Mouse (Mus musculus) intestine, postnatal 0 days (tissue): ENCODE results near the gene Trpv4. TPM values are rescaled to one million over a fixed set of nuclear protein-coding genes. Genes with fewer than 3 reads are reported as not detected.
A peak's percentile ranks its signal among the peaks of the same experiment; 100 is the strongest.

Source experiments
- ATAC-seq: fragments of 200-750 bp; cut with Nextera tagmentation; 2 replicates; pipeline ENCODE4 v1.8.0; 2017; ENCODE audit warnings: mild to moderate bottlenecking, moderate TSS enrichment, moderate library complexity
- H3K27ac ChIP-seq: fragments of 300-500 bp; sonication (generic); 2 replicates; pipeline ENCODE4 v1.5.1; 2014; ENCODE audit warnings: mild to moderate bottlenecking, low read depth, low read length, moderate library complexity
- H3K27me3 ChIP-seq: fragments of 300-500 bp; sonication (generic); replicated peaks from 2 replicates; pipeline ENCODE4 v1.6.1; 2014; ENCODE audit warnings: low read length, mixed read lengths; ENCODE audit not compliant: control insufficient read depth, insufficient read depth
- H3K36me3 ChIP-seq: fragments of 300-500 bp; sonication (generic); 2 replicates; pipeline ENCODE4 v1.6.1; 2014; ENCODE audit warnings: mild to moderate bottlenecking, moderate library complexity; ENCODE audit not compliant: control insufficient read depth, insufficient read depth
- H3K4me1 ChIP-seq: fragments of 300-500 bp; sonication (generic); replicated peaks from 2 replicates; pipeline ENCODE4 v1.6.1; 2014; ENCODE audit warnings: antibody characterized with exemption, low read length, mixed read lengths; ENCODE audit not compliant: control insufficient read depth, insufficient read depth
- H3K4me2 ChIP-seq: fragments of 300-500 bp; sonication (generic); replicated peaks from 2 replicates; pipeline ENCODE4 v1.6.1; 2014; ENCODE audit warnings: low read depth, mild to moderate bottlenecking, moderate library complexity
- H3K4me3 ChIP-seq: fragments of 300-500 bp; sonication (generic); 2 replicates; pipeline ENCODE4 v1.5.1; 2014; ENCODE audit warnings: low read depth, low read length
- H3K9ac ChIP-seq: fragments of 300-500 bp; sonication (generic); 2 replicates; pipeline ENCODE4 v1.6.1; 2014; ENCODE audit warnings: mild to moderate bottlenecking, low read depth, low read length
- H3K9me3 ChIP-seq: fragments of 300-500 bp; sonication (generic); 2 replicates; pipeline ENCODE4 v1.6.1; 2016; ENCODE audit warnings: mixed run types; ENCODE audit not compliant: control insufficient read depth
- CTCF ChIP-seq: sonication (generic); IDR thresholded peaks from 2 replicates; pipeline ENCODE4 v1.5.1; 2016; ENCODE audit warnings: low read depth, mild to moderate bottlenecking, control low read depth, antibody characterized with exemption, moderate library complexity
- WGBS: fragments of 180-500 bp; shearing (Covaris S2); extraction: QIAGEN DNeasy Blood & Tissue Kit; methylation state at CpG from one replicate; pipeline ENCODE4 v1.1.7; 2014; 5-methylcytosine and 5-hydroxymethylcytosine counted together
- polyA plus RNA-seq: library from polyadenylated mRNA; unstranded; fragments of >200 nt; fragmentation: Nextera tagmentation; extraction: Ambion mirVana; gene quantifications from 2 replicates; pipeline ENCODE4 v1.2.1, GENCODE M21; 2015

Trpv4 gene
- polyA plus RNA-seq, 1 experiment from 2014 or later: 0.70 TPM

GRCm38 (mm10) chr5:114618851-114619250 is 39.4 kb downstream of the Trpv4 start:
- Histone ChIP-seq H3K27ac (no peak overlapping the region), H3K27me3 (no peaks in the 10 kb centered on the region), H3K4me3 (no peak overlapping the region), H3K9ac (no peak overlapping the region), H3K9me3 (no peaks in the 10 kb centered on the region), H3K36me3 (peaks cover under 1% of the 10 kb centered on the region; the same call in 1 of the 2 replicates), H3K4me2 (no peak overlapping the region), H3K4me1 (no peaks in the 10 kb centered on the region)
- ATAC-seq: no peak
- TF ChIP-seq CTCF: peak; percentile 89
- 22% methylated on average over 8 of the region's 8 CpGs for WGBS

DNA sequence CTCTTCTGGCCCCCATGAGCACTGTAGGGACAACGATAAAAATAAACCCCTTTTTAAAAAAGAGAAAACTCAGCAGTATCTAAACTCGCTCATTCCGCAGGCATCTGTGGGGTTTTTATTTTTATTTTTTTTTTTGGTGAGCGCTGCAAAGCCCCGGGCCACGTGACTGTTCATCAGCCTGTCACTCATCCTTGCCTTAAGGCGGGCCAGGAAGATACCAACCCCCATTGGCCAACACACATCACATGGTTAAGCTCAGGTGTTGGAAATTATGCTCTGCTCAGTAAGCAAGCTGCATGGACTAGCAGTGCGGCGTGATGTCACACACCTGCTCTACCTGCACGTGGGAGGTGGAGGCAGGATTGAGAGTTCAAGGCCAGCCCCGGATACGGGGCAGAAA is 40.4 kb downstream of the Trpv4 start:
- Histone ChIP-seq H3K27me3 (no peaks in the 10 kb centered on the region), H3K4me1 (no peaks in the 10 kb centered on the region), H3K27ac (no peak overlapping the region), H3K9me3 (no peaks in the 10 kb centered on the region), H3K9ac (no peak overlapping the region), H3K4me2 (no peak overlapping the region), H3K36me3 (peaks cover 3% of the 10 kb centered on the region; the same call in 1 of the 2 replicates), H3K4me3 (no peak overlapping the region)
- TF ChIP-seq CTCF: no peak
- 73% methylated on average over 12 of the region's 12 CpGs for WGBS
- no peak for ATAC-seq

- Histone ChIP-seq H3K9me3 (no peaks in the 10 kb centered on the region), H3K4me2 (no peak overlapping the region), H3K9ac (no peak overlapping the region), H3K4me3 (no peak overlapping the region), H3K4me1 (no peaks in the 10 kb centered on the region), H3K27ac (no peak overlapping the region), H3K27me3 (no peaks in the 10 kb centered on the region), H3K36me3 (peaks cover 14% of the 10 kb centered on the region; the same call in 1 of the 2 replicates)
- no peak for TF ChIP-seq CTCF
- 68% methylated on average over 11 of the region's 11 CpGs for WGBS
- ATAC-seq: peak; percentile 48; the same call in 1 of the 2 replicates
Observed at GRCm38 (mm10) chr5:114616336-114617061, 41.7 kb downstream of the Trpv4 start.

- no peak for ATAC-seq
- Histone ChIP-seq H3K9me3 (no peaks in the 10 kb centered on the region), H3K27me3 (no peaks in the 10 kb centered on the region), H3K4me2 (no peak overlapping the region), H3K4me3 (no peak overlapping the region), H3K36me3 (peaks cover 17% of the 10 kb centered on the region; the same call in 1 of the 2 replicates), H3K9ac (no peak overlapping the region), H3K27ac (no peak overlapping the region), H3K4me1 (no peaks in the 10 kb centered on the region)
- no peak for TF ChIP-seq CTCF
- 66% methylated on average over 7 of the region's 7 CpGs for WGBS
Observed at GRCm38 (mm10) chr5:114614863-114615262, 43.4 kb downstream of the Trpv4 start.

GRCm38 (mm10) chr5:114611968-114612608 is 46.1 kb downstream of the Trpv4 start:
- no peak overlapping the region for H3K4me3 ChIP-seq
- ATAC-seq: no peak
- 66% methylated on average over 24 of the region's 25 CpGs for WGBS
- TF ChIP-seq CTCF: peak; percentile 72
- H3K4me1 ChIP-seq: no peaks in the 10 kb centered on the region
- no peak overlapping the region for H3K4me2 ChIP-seq
- H3K9ac ChIP-seq: no peak overlapping the region
- H3K27ac ChIP-seq: no peak overlapping the region
- H3K27me3 ChIP-seq: no peaks in the 10 kb centered on the region
- peaks cover 17% of the 10 kb centered on the region; the same call in 1 of the 2 replicates for H3K36me3 ChIP-seq
- H3K9me3 ChIP-seq: no peaks in the 10 kb centered on the region

DNA sequence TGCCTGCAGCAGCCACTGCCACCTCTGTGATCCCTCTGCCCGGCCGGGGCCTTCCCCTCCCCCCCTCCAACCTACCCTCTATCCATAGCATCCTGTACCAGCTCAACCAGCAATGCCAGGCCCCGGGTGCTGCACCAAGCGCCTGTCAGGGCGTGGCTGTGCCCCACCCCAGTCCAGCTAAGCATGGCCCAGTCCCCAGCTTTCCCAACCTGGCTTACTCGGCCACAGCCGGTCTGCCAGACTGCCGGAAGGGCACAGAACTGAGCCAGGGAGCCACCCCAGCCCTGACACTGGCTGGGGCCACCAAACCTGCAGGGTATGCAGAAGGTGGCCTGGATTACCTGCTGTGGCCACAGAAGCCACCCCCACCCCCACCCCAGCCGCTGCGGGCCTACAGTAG is 47.0 kb downstream of the Trpv4 start:
- Histone ChIP-seq H3K27me3 (no peaks in the 10 kb centered on the region), H3K27ac (no peak overlapping the region), H3K4me3 (no peak overlapping the region), H3K4me2 (no peak overlapping the region), H3K9me3 (no peaks in the 10 kb centered on the region), H3K36me3 (peaks cover 17% of the 10 kb centered on the region; the same call in 1 of the 2 replicates), H3K4me1 (no peaks in the 10 kb centered on the region), H3K9ac (no peak overlapping the region)
- TF ChIP-seq CTCF: no peak
- 80% methylated on average over 8 of the region's 10 CpGs for WGBS
- ATAC-seq: no peak
